Mouse (Mus musculus): Measurements from ENCODE around the gene Ndufa4.
"Not testable (repeated sequence)": the region's sequence is repeated elsewhere in the genome, so short reads cannot be mapped to it uniquely, and the experiment has no call there.

DNA sequence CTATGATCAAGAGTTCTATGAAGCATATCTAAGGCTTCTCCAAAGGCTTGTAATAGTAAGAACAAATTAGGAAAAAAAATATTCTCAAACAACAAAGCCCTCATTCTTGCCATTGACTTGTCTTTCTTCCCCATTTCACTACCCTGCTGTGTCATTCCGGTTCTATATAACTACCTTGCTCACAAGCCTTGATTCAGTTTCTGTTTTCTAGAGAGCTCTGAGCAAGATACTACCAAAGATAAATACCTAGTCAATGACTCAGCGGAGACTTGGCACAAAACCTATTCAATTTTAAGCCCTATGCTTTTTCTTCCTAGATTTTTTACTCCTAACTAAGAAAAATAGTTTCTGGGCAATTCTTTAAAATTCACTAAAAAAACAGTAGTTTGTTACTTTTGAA is 31.9 kb downstream of the Ndufa4 start:
- not testable (repeated sequence) for TF ChIP-seq CTCF (IDR thresholded peaks at IDR 0.05; ENCODE audit: low read depth, low read length); POLR2A (IDR thresholded peaks at IDR 0.05; ENCODE audit: insufficient read depth, low read length)
